Mouse (Mus musculus): ENCODE results near the gene Srarp. TPM values are rescaled to one million over a fixed set of nuclear protein-coding genes. Genes with fewer than 3 reads are reported as not detected.

The Srarp gene
- polyA plus RNA-seq, 1 experiment from 2014 or later, result not detected

DNA sequence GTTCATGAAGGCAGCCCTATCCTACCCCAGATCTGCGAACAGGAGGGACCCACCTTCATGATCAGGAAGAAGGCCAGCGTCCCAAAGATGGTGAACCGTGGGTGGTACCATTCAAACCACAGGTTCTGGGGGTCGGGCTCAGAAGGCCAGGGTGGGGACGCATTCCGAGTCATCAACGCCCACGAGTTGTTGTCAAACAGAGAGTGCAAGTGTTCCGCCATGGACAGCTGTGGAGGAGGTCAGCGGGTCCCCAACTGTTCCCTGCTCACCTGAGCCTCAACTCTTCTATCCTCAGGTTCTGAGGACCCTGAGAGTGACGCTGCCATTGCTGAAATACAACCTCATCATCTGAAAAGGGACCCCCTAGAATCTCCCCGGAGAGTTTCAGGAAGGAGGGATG, 44.6 kb downstream of the Srarp start:
- no peaks in the 10 kb centered on the region for H3K4me1 ChIP-seq (ENCODE audit: control insufficient read depth, insufficient read depth, low read length)
- H3K4me2 ChIP-seq, result no peak overlapping the region
- H3K9me3 ChIP-seq (ENCODE audit: control insufficient read depth, low read length), result no peaks in the 10 kb centered on the region
- H3K27ac ChIP-seq (ENCODE audit: low read depth, low read length), result no peak overlapping the region
- no peak for DNase-seq (ENCODE audit: low spot score, missing footprints)
- no peaks in the 10 kb centered on the region for H3K36me3 ChIP-seq (ENCODE audit: control insufficient read depth, insufficient read depth, low read length)
- 77% methylated on average over 12 of the region's 12 CpGs for WGBS
- no peak for ATAC-seq (ENCODE audit: low FRiP score)
- H3K4me3 ChIP-seq (ENCODE audit: low read depth, low read length), result no peak overlapping the region
- no peak overlapping the region for H3K9ac ChIP-seq (ENCODE audit: low read length)
- H3K27me3 ChIP-seq (ENCODE audit: control insufficient read depth, insufficient read depth, low read length), result no peaks in the 10 kb centered on the region

DNA sequence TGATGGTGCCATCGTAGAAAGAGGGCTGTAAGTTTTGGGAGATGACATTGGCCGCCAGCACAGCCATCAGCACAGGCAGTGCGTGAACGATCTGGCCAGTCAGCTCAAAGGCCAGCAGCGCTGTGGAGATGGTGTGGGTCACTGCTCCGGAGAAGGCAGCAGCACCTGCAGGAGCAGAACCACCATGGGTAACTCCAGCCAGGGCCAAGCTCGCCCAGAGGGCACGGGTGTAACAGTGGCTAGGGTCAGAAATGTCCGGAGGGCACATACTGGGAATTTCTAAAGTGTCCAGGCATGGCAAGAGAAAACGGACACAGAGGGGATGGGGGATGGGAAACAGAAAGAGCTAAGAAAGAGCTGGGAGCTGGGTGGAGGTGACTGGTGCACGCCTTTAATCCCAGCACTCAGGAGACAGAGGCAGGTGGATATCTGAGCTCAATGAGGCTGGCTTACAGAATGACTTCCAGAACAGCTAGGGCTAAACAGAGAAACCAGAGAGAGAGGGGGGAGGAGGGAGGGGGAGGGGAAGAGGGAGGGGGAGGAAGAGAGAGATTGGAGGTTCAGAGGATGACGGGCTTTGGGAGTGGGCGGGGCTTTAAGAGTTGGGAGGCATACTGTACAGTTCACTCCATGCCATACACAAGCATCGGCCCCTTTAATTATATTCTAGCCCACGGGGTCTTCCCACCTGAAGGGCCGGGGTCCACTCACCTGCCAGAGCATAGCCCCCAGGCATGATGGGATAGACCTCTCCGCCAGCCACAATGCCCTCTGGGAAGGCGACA, 46.3 kb downstream of the Srarp start:
- 74% methylated on average over 18 of the region's 18 CpGs for WGBS
- H3K4me2 ChIP-seq, result no peak overlapping the region
- no peak overlapping the region for H3K9ac ChIP-seq (ENCODE audit: low read length)

DNA sequence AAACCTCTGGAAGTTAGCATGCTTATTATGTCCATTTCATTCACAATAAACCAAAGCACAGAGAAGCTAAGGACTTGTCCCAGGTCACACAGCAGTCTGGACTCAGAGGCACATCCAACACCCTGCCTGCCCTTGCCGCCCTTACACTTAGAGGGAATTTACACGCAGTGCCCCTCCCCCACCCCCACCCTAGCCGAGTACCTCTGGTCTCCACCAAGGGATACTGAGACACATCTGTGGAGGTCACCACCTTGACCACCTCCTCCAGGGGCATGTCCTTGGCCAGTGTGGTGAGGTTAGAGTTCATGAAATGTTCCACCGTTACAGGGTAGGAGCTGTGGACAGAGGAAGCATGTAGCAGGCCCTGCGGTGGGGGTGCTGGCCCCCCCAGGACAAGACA, 48.0 kb downstream of the Srarp start:
- Histone ChIP-seq H3K9me3 (ENCODE audit: control insufficient read depth, low read length) (no peaks in the 10 kb centered on the region), H3K4me1 (ENCODE audit: control insufficient read depth, insufficient read depth, low read length) (no peaks in the 10 kb centered on the region), H3K27ac (ENCODE audit: low read depth, low read length) (no peak overlapping the region), H3K36me3 (ENCODE audit: control insufficient read depth, insufficient read depth, low read length) (no peaks in the 10 kb centered on the region), H3K4me2 (no peak overlapping the region), H3K27me3 (ENCODE audit: control insufficient read depth, insufficient read depth, low read length) (peaks cover 17% of the 10 kb centered on the region), H3K9ac (ENCODE audit: low read length) (no peak overlapping the region), H3K4me3 (ENCODE audit: low read depth, low read length) (no peak overlapping the region)
- 67% methylated on average over 5 of the region's 5 CpGs for WGBS
- ATAC-seq (ENCODE audit: low FRiP score) (no peak), DNase-seq (ENCODE audit: low spot score, missing footprints) (peak; percentile 66)

More for the DNA sequence above, 46.3 kb downstream of the Srarp start:
- no peaks in the 10 kb centered on the region for H3K4me1 ChIP-seq (ENCODE audit: control insufficient read depth, insufficient read depth, low read length)
- DNase-seq (ENCODE audit: low spot score, missing footprints), result no peak
- H3K36me3 ChIP-seq (ENCODE audit: control insufficient read depth, insufficient read depth, low read length), result no peaks in the 10 kb centered on the region
- no peak overlapping the region for H3K4me3 ChIP-seq (ENCODE audit: low read depth, low read length)
- H3K9me3 ChIP-seq (ENCODE audit: control insufficient read depth, low read length), result no peaks in the 10 kb centered on the region
- no peak for ATAC-seq (ENCODE audit: low FRiP score)
- peaks cover 2% of the 10 kb centered on the region; the same call in 1 of the 2 replicates for H3K27me3 ChIP-seq (ENCODE audit: control insufficient read depth, insufficient read depth, low read length)
- no peak overlapping the region for H3K27ac ChIP-seq (ENCODE audit: low read depth, low read length)

- no peak overlapping the region for H3K4me3 ChIP-seq (ENCODE audit: low read depth, low read length)
- 20% methylated on average over 5 of the region's 5 CpGs for WGBS
- peaks cover 4% of the 10 kb centered on the region for H3K4me1 ChIP-seq (ENCODE audit: control insufficient read depth, insufficient read depth, low read length)
- peaks cover 24% of the 10 kb centered on the region for H3K27me3 ChIP-seq (ENCODE audit: control insufficient read depth, insufficient read depth, low read length)
- H3K9me3 ChIP-seq (ENCODE audit: control insufficient read depth, low read length), result no peaks in the 10 kb centered on the region
- peak; percentile 98 for DNase-seq (ENCODE audit: low spot score, missing footprints)
- H3K27ac ChIP-seq (ENCODE audit: low read depth, low read length), result no peak overlapping the region
- ATAC-seq (ENCODE audit: low FRiP score), result peak; percentile 36; the same call in 1 of the 2 replicates
- H3K4me2 ChIP-seq, result no peak overlapping the region
- no peak overlapping the region for H3K9ac ChIP-seq (ENCODE audit: low read length)
- no peaks in the 10 kb centered on the region for H3K36me3 ChIP-seq (ENCODE audit: control insufficient read depth, insufficient read depth, low read length)
These were observed 48.7 kb downstream of the Srarp start for GRCm38 (mm10) chr4:141387093-141387784.

- 68% methylated on average over 7 of the region's 7 CpGs for WGBS
- H3K9me3 ChIP-seq (ENCODE audit: control insufficient read depth, low read length), result no peaks in the 10 kb centered on the region
- DNase-seq (ENCODE audit: low spot score, missing footprints), result peak; percentile 53
- H3K36me3 ChIP-seq (ENCODE audit: control insufficient read depth, insufficient read depth, low read length), result no peaks in the 10 kb centered on the region
- H3K4me3 ChIP-seq (ENCODE audit: low read depth, low read length), result no peak overlapping the region
- no peak for ATAC-seq (ENCODE audit: low FRiP score)
- no peak overlapping the region for H3K9ac ChIP-seq (ENCODE audit: low read length)
- H3K4me2 ChIP-seq, result no peak overlapping the region
- H3K27me3 ChIP-seq (ENCODE audit: control insufficient read depth, insufficient read depth, low read length), result peaks cover 30% of the 10 kb centered on the region
- H3K27ac ChIP-seq (ENCODE audit: low read depth, low read length), result no peak overlapping the region
- H3K4me1 ChIP-seq (ENCODE audit: control insufficient read depth, insufficient read depth, low read length), result peaks cover 4% of the 10 kb centered on the region
These were observed 49.8 kb downstream of the Srarp start for GRCm38 (mm10) chr4:141386150-141386549.

DNA sequence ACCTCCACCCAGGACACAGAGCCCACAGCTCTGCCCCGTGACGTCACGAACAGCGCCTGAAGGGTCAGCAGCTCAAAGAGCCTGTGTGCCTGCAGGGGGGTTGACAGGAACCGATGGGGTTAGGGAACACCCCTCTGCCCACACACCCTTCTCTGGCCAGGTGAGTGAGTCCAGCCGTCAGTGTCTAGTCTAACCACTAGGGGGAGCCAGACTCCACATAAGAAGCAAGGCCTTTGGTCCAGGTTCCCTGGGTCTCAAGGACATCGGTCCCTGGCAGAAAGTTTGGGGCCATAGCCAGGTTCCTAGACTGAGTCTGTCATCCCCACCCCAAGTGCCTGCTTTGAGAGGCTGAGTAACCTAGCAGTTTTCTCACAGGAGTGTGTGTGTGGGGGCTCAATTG, 50.6 kb downstream of the Srarp start:
- Histone ChIP-seq H3K27me3 (ENCODE audit: control insufficient read depth, insufficient read depth, low read length) (peaks cover 30% of the 10 kb centered on the region), H3K9ac (ENCODE audit: low read length) (no peak overlapping the region), H3K4me3 (ENCODE audit: low read depth, low read length) (no peak overlapping the region), H3K4me2 (no peak overlapping the region), H3K27ac (ENCODE audit: low read depth, low read length) (no peak overlapping the region), H3K4me1 (ENCODE audit: control insufficient read depth, insufficient read depth, low read length) (peaks cover 4% of the 10 kb centered on the region), H3K36me3 (ENCODE audit: control insufficient read depth, insufficient read depth, low read length) (no peaks in the 10 kb centered on the region), H3K9me3 (ENCODE audit: control insufficient read depth, low read length) (no peaks in the 10 kb centered on the region)
- DNase-seq (ENCODE audit: low spot score, missing footprints), result peak; percentile 96
- ATAC-seq (ENCODE audit: low FRiP score), result peak; percentile 45; the same call in 1 of the 2 replicates
- WGBS, result 1% methylated on average over 7 of the region's 7 CpGs

Other genes starting within 250 kb of the Srarp start
- 5.4 TPM in 2 replicates for gene Rsg1, start 222.1 kb downstream of the Srarp start, polyA plus RNA-seq (2014; fragmentation: Nextera tagmentation; extraction: Ambion mirVana)
- 0.47 and 0.61 TPM in 2 replicates for gene Arhgef19, start 196.6 kb downstream of the Srarp start, polyA plus RNA-seq (2014; fragmentation: Nextera tagmentation; extraction: Ambion mirVana)
- 2.2 and 2.5 TPM in 2 replicates for gene Epha2, start 134.9 kb downstream of the Srarp start, polyA plus RNA-seq (2014; fragmentation: Nextera tagmentation; extraction: Ambion mirVana)
- 2.2 and 2.9 TPM in 2 replicates for gene Fam131c, start 67.9 kb downstream of the Srarp start, polyA plus RNA-seq (2014; fragmentation: Nextera tagmentation; extraction: Ambion mirVana)
- gene Clcnka, start 37.4 kb downstream of the Srarp start, polyA plus RNA-seq (2014; fragmentation: Nextera tagmentation; extraction: Ambion mirVana), result not detected in 2 replicates
- gene Clcnkb, start 20.1 kb downstream of the Srarp start, polyA plus RNA-seq (2014; fragmentation: Nextera tagmentation; extraction: Ambion mirVana), result not detected in 2 replicates
- gene Hspb7, start 15.3 kb downstream of the Srarp start, polyA plus RNA-seq (2014; fragmentation: Nextera tagmentation; extraction: Ambion mirVana), result not detected in 2 replicates
- 37.4 and 40.6 TPM in 2 replicates for gene Zbtb17, start 8.5 kb upstream of the Srarp start, polyA plus RNA-seq (2014; fragmentation: Nextera tagmentation; extraction: Ambion mirVana)
- gene Spen, start 102.5 kb upstream of the Srarp start, polyA plus RNA-seq (2014; fragmentation: Nextera tagmentation; extraction: Ambion mirVana), result 15.7 and 17.1 TPM in 2 replicates
- 20.0 and 21.2 TPM in 2 replicates for gene Fblim1, start 170.0 kb upstream of the Srarp start, polyA plus RNA-seq (2014; fragmentation: Nextera tagmentation; extraction: Ambion mirVana)
- 0.48 and 0.59 TPM in 2 replicates for gene Tmem82, start 182.5 kb upstream of the Srarp start, polyA plus RNA-seq (2014; fragmentation: Nextera tagmentation; extraction: Ambion mirVana)
- not detected in 2 replicates for gene Slc25a34, start 187.7 kb upstream of the Srarp start, polyA plus RNA-seq (2014; fragmentation: Nextera tagmentation; extraction: Ambion mirVana)
- 2.4 and 3.0 TPM in 2 replicates for gene Plekhm2, start 228.8 kb upstream of the Srarp start, polyA plus RNA-seq (2014; fragmentation: Nextera tagmentation; extraction: Ambion mirVana)
- gene Rsc1a1, start 249.5 kb upstream of the Srarp start, polyA plus RNA-seq (2014; fragmentation: Nextera tagmentation; extraction: Ambion mirVana), result 0.11 and 1.4 TPM in 2 replicates

All from midbrain, embryonic 11.5 days (tissue).